Mouse (Mus musculus): ENCODE measurements around the gene Klhl7. TPM values are rescaled to one million over a fixed set of nuclear protein-coding genes. Genes with fewer than 3 reads are reported as not detected.
A peak's percentile ranks its signal among the peaks of the same experiment; 100 is the strongest.
"Not testable (repeated sequence)": the region's sequence is repeated elsewhere in the genome, so short reads cannot be mapped to it uniquely, and the experiment has no call there.

Gene Klhl7
- total RNA-seq, 2 experiments from 2014 or later = 79.7 to 97.1 TPM

DNA sequence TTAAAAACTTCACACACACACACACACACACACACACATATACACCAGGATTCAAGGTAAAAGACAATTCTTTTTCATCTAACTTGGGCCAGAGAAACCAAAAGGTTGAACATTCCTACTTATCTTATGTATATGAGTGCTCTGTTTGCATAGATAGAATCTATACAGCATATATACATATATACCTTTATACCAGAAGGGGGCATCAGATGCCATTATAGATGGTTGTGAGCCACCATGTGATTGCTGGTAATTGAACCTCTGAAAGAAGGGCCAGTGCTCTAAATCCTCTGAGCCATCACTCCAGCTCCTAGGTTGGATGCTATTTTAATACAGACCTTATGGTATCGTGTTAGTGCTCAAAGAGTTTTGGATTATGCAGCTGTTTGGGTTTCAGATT, 12.0 kb upstream of the Klhl7 start:
- DNase-seq (ENCODE audit: low spot score in 2 of 2) = no peak
- intact Hi-C loops (cut with DNase I) = no loop called here

DNA sequence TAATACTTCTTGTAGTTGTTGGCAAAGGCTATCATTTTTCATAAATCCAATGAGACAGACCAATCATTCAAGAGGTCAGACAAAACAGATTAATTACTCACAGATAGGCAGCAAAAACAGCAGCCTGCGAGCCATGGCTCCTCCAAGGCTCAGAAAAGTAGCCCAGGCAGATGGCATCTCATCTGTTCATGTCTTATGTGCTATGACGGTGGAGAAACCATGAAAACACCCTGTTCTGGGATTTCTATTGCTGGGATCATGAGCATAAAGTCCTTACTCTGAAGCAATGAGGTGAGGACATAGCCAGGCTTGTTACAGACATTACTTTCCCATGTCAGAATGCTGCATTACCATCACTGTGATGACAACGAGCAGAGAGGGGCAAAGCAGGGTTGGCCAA, 7.9 kb upstream of the Klhl7 start:
- intact Hi-C loops (cut with DNase I) = no loop called here
- DNase-seq (ENCODE audit: low spot score in 2 of 2) = no peak

- intact Hi-C loops (cut with DNase I) = no loop called here
- DNase-seq (ENCODE audit: low spot score in 2 of 2) = no peak
Measured at GRCm38 (mm10) chr5:24095393-24095792, 5.0 kb upstream of the Klhl7 start.

DNA sequence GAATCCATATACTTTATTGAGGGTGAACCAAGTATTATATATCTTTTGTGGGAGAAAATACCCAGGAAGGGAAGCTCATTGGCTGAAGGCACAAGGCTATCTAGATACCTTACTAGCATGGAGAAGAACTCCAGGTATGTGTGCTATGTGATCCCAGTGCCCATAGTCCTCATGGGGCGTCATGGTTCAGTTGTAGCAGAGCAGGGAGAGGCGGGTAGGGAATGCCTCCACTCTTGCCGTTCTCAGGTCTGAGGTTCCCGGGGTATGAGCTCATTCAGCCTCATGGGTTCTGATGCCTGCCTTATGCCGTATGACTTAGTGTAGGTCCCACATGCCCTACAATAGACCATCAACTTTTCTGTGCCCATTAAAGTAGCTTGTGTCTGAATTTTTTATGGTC, 4.5 kb upstream of the Klhl7 start:
- intact Hi-C loops (cut with DNase I) = no loop called here
- DNase-seq (ENCODE audit: low spot score in 2 of 2) = no peak

- intact Hi-C loops (cut with DNase I) = loop anchor here (2.0 kb wide), 2 partner anchors 64 to 250 kb away; partner anchors contain the start of gene Nupl2
- peak; percentile 60 to 64 for DNase-seq (ENCODE audit: low spot score in 2 of 2)
Measured at GRCm38 (mm10) chr5:24100810-24101311, 456 bp downstream of the Klhl7 start.

GRCm38 (mm10) chr5:24101446-24102140, 1.2 kb downstream of the Klhl7 start:
- no peak for DNase-seq (ENCODE audit: low spot score in 2 of 2)
- intact Hi-C loops (cut with DNase I) = loop anchor here (2.0 kb wide), 2 partner anchors 63 to 251 kb away; partner anchors contain the start of gene Nupl2

- intact Hi-C loops (cut with DNase I); DNase-seq (ENCODE audit: low spot score in 2 of 2): not testable (repeated sequence)
Measured at GRCm38 (mm10) chr5:24103235-24103634, 2.8 kb downstream of the Klhl7 start.

- intact Hi-C loops (cut with DNase I) = no loop called here
Measured at GRCm38 (mm10) chr5:24103841-24104240, 3.4 kb downstream of the Klhl7 start.

GRCm38 (mm10) chr5:24107071-24107739, 6.8 kb downstream of the Klhl7 start:
- DNase-seq (ENCODE audit: low spot score in 2 of 2) = no peak
- intact Hi-C loops (cut with DNase I) = no loop called here

More at GRCm38 (mm10) chr5:24103841-24104240, 3.4 kb downstream of the Klhl7 start:
- DNase-seq (ENCODE audit: low spot score in 2 of 2) = no peak

GRCm38 (mm10) chr5:24107740-24108098, 7.3 kb downstream of the Klhl7 start:
- intact Hi-C loops (cut with DNase I) = no loop called here
- DNase-seq (ENCODE audit: low spot score in 2 of 2) = no peak

GRCm38 (mm10) chr5:24110068-24110467, 9.7 kb downstream of the Klhl7 start:
- intact Hi-C loops (cut with DNase I) = no loop called here
- DNase-seq (ENCODE audit: low spot score in 2 of 2) = no peak

GRCm38 (mm10) chr5:24112116-24112903, 11.9 kb downstream of the Klhl7 start:
- DNase-seq (ENCODE audit: low spot score in 2 of 2) = no peak
- intact Hi-C loops (cut with DNase I) = no loop called here

DNA sequence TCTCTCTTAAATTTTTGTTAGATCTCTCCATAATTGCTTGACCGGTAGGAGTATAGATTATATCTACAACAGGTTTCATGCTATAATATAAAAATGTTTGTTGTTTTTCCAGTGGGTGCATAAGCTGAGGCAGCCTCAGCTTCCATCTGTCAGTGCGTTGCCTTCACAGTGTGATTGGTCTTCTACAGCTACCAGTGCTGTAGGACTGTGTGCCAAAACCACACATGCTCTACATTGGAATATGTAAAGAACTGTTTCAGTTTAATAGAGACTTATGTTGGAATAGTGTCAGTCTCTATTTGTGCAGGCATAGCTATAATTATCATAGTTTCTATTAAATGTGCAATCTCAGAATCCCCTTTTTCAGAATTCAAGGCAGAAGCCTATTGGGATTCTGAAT, 21.8 kb downstream of the Klhl7 start:
- no peak for DNase-seq (ENCODE audit: low spot score in 2 of 2)
- intact Hi-C loops (cut with DNase I) = no loop called here

- intact Hi-C loops (cut with DNase I) = no loop called here
- DNase-seq (ENCODE audit: low spot score in 2 of 2) = no peak
Measured at GRCm38 (mm10) chr5:24124175-24124574, 23.8 kb downstream of the Klhl7 start.

GRCm38 (mm10) chr5:24124579-24125276, 24.3 kb downstream of the Klhl7 start:
- intact Hi-C loops (cut with DNase I) = no loop called here
- DNase-seq (ENCODE audit: low spot score in 2 of 2) = no peak

DNA sequence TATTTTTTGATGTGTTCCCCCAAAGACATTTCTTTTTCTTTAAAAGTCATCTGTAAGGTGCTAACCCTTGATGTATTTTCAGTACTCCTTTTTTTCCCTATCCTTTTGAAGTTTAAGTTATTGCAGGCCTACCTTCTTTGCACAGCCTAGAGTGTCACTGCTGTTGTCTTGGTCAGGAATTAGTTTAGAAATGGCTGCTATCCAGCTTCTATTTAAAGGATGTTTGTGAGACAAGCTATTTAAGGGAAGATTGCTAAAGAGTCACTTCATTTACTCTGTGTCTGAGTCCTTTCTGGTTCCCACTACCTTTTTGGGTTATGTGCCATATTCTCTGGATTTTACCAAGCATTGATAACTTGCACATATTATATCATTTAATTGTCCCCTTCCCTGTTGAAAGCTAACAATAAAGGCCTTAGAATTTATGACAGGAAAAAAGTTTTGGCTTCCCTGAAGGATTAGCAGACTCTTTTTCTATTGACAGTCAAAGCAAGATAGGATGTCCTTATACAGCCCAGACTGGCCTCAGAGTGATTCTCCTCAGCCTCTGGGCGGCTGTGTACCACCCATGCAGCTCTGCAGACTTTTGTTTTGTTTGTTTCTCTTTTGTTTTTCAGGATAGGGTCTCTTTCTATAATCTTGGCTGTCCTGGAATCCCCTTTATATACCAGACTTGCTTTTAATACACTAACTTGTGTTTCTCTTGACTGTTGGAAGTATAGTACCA, 25.7 kb downstream of the Klhl7 start:
- no peak for DNase-seq (ENCODE audit: low spot score in 2 of 2)
- intact Hi-C loops (cut with DNase I) = no loop called here

GRCm38 (mm10) chr5:24126967-24127366, 26.6 kb downstream of the Klhl7 start:
- no peak for DNase-seq (ENCODE audit: low spot score in 2 of 2)
- intact Hi-C loops (cut with DNase I) = no loop called here

DNA sequence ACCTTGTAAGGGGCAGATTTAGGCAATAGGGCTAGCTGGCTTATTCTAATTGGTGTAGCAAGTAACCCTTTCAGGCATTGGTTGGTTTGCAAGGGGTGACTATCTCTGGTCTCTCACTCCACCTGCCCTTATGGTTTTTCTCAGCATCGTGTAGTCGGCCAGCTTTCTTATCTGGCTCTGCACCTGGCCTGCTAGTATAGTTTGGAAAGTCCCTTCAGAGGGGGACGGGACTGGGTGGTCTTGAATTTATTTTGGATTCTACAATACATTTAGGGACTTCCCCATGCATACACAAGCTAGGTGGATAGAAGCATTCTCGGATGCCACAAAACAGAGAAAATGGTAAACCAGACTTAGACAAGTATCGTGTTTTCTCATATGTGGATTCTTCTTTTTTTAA, 46.6 kb downstream of the Klhl7 start:
- intact Hi-C loops (cut with DNase I) = no loop called here

GRCm38 (mm10) chr5:24152199-24152598, 51.8 kb downstream of the Klhl7 start:
- intact Hi-C loops (cut with DNase I) = no loop called here
- no peak for DNase-seq (ENCODE audit: low spot score in 2 of 2)

More for the DNA sequence above, 46.6 kb downstream of the Klhl7 start:
- DNase-seq (ENCODE audit: low spot score in 2 of 2) = no peak
